Mouse (Mus musculus): ENCODE results near the gene Rnf38. TPM values are rescaled to one million over a fixed set of nuclear protein-coding genes. Genes with fewer than 3 reads are reported as not detected.

Rnf38 gene
- 21.3 and 22.3 TPM in 2 replicates for polyA plus RNA-seq (2015; fragmentation: Nextera tagmentation; extraction: Ambion mirVana)

DNA sequence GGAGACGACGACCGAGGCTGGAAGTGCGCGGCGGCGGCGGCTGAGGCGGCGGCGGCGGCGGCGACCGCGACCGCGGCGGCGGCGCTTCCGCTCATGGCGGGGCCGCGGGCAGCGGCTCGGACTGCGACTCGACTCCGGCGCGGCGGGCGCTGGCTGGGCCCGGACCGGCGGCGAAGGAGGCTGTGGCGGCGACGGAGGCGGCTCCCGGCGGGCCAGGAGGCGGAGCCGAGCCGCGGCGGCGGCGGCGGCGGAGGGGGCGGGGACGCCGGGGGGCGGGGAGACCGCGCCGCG lies at the start of gene Rnf38:
Gene Rnf38, minus strand, starts transcription at position 77 of the 291 bp plus-strand sequence.
- no peak for DNase-seq (ENCODE audit: low spot score)

DNA sequence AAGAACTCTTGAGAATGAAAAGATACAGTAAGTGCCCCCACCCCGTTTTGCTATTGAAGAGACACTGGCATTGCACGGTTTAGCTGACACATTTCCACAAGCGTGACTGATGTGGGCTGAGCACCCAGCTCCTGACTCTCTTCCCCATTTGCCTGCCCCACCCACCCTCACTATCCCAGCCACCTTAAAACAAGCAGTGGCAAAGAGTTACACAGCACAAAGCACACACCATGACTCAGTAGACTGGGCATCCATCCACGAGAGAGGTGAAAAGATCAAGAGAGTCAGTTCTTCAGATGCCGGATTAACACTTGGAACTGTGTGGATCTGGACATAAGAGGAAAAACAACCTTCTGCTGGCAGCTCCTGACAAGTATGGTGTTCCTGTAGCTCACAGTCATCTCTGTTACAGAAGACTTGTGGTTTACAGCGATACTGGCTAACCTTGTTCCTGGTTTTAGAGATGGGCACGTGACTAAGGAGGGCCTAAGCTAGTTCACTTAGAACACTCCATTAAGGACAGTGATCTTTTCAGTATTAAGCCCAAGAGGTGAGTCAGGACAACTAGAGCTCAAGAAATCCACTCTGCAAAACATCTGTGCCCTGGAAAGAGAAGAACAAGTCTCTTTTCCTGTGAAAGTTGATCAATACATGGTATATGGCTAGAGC lies 48.1 kb upstream of the Rnf38 start:
- DNase-seq (ENCODE audit: low spot score) = no peak

DNA sequence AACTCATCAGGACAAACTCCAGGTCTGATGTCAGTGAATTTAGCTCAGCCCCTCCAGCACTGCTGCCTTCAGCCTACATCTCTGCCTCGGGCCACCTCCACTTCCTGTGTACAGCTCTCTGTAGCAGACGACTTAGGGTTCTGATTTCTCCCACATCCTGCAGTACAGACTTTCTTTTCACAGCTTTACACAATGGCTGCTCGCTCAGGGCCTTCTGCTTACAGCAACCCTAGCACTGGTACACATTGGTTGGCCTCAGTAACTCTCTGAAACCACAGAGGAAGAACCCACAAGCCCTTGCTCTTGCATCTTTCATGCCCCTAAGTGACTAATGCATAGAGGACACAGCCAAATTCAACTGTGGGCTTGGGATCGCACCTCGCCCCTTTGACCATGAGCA lies 37.5 kb upstream of the Rnf38 start:
- DNase-seq (ENCODE audit: low spot score) = peak; percentile 37

DNA sequence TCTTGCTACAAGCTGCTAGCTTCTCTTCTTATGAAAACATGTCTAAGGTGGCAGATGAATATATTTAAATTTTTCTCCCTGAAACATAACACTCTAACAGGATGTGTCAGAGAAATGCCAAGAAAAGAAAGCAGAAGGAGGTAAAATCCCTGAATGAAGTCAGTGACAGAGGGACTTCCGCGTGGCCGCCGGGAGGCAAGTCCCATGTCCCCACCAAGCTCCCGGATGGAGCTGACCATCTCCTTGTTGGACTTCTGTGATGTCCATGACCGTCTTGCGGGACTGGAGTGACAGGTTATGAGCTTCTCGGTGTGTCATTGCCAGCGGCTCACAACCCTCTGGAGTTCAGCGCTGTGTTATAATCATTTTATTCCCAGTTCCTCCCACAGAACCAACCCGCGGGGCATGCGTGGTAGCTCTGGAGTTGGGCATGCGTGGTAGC lies 35.8 kb upstream of the Rnf38 start:
- DNase-seq (ENCODE audit: low spot score) = no peak

DNA sequence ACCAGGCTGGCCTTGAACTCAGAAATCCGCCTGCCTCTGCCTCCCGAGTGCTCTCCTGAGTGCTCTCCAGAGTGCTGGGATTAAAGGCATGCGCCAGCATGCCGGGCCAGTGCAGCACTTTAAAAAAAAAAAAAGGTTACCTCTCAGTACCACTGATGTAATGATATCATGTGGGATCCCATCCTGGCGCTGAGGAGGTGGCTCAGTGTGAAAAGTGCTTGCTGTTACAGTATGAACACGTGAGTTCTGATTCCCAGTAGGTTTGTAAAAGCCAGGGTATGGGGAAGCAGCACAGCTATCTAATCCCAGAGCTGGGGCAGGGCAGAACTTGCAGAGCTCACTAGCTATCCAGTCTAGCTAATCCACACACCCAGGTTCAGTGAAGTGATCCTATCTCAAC lies 33.8 kb upstream of the Rnf38 start:
- DNase-seq (ENCODE audit: low spot score) = no peak

DNA sequence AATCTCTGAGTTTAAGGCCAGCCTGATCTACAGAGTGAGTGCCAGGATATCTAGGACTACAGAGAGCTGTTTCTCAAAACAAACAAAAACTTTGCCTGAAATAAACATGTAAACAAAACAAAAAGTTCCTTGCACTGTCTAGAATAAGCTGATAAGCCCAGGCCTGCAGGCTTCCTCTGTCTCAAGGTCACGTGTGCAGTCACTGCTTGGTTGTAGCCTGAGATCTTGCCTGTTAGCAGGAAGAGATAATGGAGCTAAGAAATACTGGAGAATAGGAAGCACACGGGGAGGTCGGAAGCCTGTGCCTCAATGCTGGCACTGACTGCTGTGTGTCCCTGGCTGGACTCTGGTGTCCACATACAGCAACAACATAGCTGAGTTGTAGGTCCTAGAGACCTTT lies 31.9 kb upstream of the Rnf38 start:
- no peak for DNase-seq (ENCODE audit: low spot score)

DNA sequence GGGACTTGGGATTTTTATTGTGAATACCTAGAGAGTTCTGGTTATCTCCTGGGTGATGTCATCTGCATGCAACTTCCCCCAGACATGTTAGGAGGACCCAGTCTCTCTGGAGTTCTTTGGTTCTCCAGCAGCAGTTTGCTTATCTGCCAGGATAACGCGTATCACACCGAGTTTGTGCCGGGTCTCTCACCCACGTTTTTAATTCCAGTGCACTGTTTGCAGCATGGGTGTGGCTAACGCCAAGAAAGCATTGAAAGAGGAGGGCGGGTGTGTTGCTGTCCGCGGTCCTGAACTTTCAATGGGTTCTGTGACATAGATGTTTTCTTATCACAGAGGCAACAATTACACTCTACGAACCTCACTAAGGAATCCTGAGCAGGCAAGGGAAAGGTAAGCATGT lies 26.7 kb upstream of the Rnf38 start:
- DNase-seq (ENCODE audit: low spot score) = peak; percentile 60

DNA sequence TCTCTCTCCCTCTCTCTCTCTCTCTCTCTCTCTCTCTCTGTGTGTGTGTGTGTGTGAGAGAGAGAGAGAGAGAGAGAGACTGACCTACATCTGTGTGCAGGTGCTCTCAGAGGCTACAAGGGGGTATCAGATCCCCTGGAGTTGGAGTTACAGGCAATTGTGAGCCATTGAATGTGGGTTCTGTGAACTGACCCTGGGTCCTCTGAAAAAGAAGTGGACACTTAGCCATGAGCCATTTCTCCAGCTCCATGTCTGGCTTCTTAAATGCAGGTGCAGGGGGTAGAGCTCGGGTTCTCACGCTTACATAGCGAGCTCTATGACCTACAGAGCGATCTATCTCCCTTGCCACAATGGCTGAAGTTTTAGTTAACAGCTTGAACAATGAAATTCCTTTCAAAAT lies 25.5 kb upstream of the Rnf38 start:
- DNase-seq (ENCODE audit: low spot score) = no peak

DNA sequence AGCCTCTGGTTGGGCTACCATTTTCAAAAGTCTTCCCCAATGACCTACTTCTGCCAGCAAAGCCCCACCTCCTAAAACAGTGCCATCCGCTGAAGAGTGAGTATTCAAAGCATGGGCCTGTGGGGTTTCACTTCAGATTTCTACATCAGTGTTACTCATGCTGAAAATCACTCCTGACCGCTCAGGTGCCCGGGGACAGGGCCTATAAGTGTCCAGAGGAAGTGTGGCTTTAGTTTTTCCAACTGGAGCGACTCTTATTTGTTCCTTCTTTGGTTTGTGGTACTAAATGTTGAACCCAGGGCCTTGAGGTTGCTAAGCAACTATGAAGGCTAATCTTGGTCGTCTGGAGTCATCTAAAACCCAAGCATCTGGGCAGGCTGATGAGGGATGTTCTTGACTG lies 21.0 kb upstream of the Rnf38 start:
- no peak for DNase-seq (ENCODE audit: low spot score)

DNA sequence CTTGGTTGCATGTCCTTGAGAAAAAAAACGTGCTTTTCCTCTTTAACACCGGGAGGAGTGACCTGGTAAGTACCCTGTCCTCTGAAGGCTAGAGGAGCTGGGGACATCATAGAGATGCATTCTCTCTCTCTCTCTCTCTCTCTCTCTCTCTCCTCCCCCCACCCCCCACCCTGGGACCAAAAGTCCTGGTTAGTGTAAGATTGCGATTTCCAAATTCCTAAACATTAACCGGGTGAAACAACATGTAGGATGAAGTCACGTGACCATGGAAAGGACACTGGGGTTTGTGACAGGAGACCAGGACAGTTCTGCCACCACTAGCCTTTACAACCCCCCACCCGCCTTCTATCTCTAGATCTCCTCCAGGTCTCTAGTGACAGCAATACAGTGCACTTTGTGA lies 19.6 kb upstream of the Rnf38 start:
- DNase-seq (ENCODE audit: low spot score) = no peak

DNA sequence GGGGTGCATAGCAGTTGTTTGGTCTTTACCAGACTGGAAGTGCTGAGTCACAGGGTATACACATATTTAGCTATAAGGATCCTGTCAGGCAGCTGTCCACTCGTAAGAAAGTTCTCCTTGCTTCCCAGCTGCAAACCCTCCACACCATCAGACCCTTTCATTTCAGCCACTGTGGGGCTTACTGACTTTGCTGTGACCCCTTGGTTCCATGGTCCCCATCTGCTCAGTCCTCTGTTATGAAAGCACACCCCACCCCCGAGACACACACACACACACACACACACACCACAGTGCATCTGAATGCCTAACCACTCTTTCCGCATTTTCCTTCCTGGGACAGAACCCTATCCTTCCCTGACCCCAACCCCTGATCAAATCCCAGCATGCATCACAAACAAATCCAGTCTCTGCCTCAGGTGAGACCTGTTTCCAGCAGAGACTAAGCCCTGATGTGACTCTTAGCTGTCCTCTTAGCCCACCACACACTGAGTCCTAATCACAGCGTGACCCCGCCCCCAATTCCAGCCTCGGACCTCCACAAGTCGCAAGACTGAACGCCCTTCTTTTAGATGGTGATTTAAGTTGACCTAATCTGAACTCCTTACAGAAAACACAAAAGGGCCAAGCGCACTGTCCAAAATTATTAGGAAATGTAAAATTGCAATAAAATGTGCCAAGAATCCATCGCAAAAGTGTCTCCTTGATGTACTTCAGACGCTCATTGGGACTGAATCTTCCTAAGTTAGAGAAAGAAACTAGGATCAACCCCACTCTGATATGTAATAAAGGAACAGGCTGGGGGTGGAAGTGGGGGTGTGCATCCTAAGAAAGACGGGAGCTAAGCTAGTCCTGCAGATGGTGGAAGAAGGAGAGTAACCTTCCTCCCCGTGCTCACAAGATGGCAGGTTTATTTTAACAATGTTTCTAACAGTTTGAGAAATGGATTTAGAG lies 18.7 kb upstream of the Rnf38 start:
- DNase-seq (ENCODE audit: low spot score) = no peak

DNA sequence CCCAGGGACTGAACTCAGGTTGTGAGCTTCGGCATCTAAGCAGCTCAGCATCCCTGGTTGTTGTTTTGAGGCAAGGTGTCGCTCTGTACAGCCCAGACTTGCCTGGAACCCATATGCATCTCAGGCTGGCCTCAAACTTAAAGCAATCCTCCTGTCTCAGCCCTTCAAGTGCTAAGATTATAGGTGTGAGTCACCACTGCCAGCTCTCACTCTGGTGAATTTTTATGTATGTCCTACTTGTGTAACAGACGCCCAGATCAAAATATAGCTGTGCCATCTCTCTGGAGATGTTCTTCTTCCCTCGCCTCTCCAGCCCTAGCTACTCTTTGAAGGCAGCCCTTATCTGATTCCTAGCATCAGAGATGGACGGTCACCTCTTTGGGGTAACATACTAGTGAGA lies 17.9 kb upstream of the Rnf38 start:
- no peak for DNase-seq (ENCODE audit: low spot score)

DNA sequence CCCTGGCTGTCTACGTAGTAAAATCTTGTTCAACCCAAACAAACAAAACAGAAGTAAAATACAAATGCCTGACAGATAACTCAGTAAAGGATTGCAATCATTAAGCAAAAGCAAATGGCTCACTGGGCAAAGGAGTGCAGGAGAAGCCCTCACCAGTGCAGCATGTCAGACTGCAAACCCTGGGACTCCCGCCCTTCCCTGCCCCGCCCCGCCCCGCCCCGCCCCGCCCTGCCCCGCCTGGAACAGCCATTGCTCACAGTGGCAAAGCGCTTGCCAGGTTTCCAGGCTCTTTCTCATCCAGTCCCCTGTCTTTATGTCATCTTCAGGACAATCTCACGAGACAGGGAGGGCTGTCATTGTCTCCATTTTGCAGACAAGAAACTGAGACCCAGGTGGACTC lies 16.1 kb upstream of the Rnf38 start:
- DNase-seq (ENCODE audit: low spot score) = no peak

DNA sequence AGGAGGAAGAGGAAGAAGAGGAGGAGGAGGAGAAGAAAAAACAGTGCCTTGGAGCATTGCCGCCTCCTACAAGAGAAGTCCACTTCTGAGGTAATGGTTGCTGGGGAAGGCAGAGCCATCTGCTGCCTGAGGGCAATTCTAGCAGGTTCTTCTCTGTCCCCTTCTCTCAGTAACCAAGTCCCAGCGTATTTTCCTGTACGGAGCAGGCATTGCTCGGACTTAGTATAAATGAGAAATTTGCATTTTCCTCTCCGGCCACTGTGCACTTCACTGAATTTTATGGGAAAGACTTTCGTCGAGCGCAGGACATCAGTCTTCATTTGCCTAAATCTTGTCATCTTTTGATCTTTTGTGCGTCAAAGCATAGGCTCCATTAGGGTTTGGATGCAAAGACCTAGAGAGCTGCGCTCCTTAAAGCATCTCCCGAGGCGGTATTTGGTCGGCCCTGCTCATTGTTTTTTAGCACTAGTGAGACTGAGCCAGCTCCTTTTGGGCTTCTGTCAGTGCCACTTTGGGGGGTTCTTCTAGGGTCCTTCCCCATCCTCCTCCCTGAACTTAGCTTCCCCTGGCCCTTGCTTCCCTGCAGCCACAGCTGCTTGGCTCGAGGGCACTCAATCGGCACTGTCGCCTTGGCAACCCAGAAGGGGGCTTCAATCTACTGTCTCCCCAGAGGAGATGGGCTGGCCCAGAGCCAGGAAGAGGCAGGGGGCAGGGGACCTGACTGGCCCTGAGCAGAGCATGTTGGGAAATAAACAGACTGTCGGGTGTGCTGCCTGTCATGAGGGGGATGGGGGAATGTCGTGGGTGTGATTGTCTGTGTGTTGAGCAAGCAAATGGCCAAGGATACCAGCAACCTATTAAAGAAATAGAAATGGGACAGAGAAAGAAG lies 13.7 kb upstream of the Rnf38 start:
- no peak for DNase-seq (ENCODE audit: low spot score)

DNA sequence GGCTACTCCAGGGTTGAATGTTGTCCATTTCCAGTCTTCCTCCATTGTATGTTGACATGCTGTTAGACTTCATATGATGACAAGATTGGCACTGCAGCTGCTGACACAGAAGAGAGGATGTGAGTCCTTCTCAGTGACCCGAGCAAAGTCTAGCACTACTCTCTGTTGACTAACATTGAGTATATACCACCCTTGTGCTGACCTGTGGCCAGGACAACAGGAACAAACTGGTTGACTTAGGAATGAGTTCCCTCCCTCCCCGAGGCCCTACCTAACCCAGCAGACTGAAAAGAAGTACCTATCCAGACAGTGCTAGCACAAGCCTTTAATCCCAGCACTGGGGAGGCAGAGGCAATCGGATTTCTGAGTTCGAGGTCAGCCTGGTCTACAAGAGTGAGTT lies 12.7 kb upstream of the Rnf38 start:
- DNase-seq (ENCODE audit: low spot score) = no peak

DNA sequence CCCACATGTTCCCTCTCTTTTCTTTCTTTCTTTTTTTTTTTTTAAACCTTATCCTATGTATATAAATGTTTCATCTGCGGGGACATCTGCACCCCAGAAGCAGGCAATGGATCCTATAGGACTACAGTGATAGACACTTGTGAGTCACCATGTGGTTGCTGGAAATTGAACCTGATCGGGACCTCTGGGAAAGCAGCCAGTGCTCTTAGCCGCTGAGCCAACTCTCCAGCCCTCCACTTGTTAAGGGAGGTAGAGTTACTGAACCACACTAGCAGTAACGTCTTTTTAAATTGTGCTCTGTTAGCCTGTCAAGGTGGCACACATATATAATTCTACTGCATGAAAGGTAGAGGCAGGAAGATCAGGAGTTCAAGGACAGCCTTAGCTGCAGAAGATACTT lies 8.0 kb upstream of the Rnf38 start:
- DNase-seq (ENCODE audit: low spot score) = no peak

DNA sequence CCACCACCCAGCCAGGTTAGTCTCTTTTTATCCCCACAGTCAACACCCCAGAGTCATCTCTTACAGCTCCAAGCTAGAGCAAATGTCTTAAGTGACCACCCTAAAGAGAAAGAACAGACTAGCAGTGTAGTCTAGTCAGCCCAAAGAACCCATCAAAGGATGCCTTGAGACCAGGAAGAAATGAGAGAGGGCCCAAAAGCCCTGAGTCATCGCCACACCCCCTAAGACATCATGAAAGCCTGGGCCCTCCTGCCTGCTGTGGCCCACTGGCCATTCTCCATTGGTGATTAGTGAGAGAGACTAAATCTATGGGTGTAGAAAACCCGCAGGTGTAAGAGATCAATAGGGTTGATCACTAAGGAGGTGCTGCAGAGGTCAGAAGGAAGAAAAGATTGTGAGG lies 2.4 kb upstream of the Rnf38 start:
- DNase-seq (ENCODE audit: low spot score) = no peak

DNA sequence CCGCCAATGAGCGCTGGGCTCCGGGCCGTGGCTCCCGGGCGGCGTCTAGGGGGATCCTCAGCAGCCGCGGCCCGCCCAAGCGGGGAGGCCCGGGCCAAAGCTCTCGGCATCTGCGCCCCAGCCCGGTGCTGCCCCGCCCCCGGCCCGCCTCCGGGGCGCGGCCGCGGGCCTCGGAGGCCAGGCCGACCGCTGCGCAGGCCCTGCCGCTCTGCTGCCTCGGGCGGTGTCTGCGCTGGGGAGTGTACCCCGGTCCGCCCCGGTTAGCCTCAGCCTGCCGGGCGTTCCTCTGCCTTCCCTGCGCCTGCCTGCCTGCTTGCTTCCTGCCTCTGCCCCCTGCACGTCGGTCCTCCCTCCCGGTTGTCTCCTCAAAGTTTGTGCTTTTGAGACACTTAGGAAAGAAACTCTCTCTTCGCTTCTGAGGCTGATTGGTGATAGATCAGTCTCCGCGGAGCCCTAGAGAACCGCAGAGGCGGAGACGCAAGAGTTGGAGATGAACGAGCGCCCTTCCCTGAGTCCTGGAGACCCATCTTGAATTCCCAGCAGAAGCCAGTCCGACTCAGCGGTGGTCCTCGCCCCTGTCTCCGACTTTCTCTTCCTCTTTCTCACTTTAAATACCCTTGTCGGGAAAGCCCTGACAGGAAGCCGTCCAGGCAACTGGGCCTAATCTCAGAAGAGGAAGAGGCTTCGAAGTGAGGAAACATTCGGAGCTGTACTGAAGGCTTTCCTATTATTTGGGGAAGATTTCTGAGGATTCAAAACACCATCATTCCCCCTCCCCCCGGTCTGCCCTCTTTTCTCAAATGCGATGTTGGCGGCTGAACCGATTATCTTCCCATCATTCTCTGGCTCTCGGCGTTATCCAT lies 646 bp upstream of the Rnf38 start:
- DNase-seq (ENCODE audit: low spot score) = peak; percentile 89

DNA sequence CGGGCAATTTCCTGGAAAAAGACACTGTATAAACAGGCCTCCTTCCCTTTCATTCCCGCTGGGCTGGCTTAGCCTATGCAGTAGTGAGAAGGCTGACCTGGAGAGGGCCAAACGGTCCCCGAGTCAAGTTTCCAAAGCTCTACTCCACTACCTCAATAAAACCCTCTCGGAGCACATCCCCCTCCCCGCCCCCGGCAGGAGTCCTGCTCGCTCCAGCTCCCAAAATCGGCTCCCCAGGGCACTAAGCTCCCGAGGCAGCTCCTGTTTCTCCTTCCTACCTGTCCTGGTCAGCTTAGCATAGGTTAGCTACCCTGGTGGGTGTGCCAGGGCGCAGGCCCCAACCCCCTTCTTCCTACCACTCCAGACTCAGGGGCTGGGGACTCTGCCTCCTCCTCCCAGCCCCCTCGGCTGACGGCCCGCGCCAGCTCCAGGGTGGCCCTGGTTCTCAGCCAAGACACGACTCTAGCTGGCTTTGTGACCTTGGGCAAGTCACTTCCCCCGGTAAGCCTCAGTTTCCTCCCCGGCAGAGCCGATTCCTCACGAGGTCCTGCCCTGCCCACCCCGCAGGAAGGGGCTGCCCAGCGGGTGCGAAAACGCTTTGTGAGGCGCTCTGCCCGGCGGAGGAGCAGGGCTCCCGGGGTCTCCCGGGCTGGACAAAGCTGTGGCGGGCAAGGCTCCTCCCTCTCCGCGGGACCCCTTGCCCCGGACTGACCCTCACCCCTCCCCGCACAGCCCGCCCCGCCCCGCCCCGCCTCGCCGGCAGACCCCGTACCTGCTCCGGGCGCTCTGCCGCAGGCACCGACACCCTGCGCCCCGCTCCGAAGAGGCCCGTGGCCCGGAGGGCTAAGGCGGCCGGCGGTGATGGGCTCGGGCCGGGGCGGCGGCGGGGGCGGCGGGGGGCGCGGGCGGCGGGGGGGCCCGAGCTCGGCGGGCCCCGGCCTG lies 547 bp downstream of the Rnf38 start:
- DNase-seq (ENCODE audit: low spot score) = peak; percentile 38

DNA sequence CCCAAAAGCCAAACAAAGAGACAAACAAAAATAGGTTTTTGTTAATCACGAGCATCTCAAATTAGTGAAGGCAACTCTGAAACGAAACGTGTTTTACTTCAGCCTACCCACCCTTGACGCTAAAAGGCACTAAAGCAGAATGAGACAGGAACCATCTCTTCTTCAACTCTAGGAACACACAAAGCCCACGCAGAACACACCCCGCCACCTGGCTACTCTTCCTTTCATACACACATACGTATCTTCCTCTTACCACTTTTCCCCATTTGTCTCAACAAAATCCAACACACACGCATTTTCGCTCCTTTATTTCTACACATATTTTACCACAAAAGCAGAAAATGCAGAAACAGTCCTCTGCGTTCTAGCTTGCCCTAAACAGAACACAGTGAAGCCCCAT lies 8.5 kb downstream of the Rnf38 start:
- no peak for DNase-seq (ENCODE audit: low spot score)
